Mouse (Mus musculus) embryo, embryonic 9.5 days (tissue): ENCODE measurements at regions not wholly inside any gene's neighbourhood (a gene's known extent, or its start where the extent isn't known, plus 50 kb on each side); places are given as distances from the start of the nearest gene placed in this dataset.

ENCODE experiments used
- DNase-seq: peaks from one replicate; pipeline ENCODE4 v3.0.0-alpha.2; 2017; ENCODE audit errors: extremely low spot score

GRCm38 (mm10) chr5:73927534-73927933 is 140.7 kb downstream of the Usp46 start:
- DNase-seq: no peak

- DNase-seq: no peak
Observed at GRCm38 (mm10) chr5:73928691-73929090, 139.5 kb downstream of the Usp46 start.

- DNase-seq: no peak
Observed at GRCm38 (mm10) chr5:73930205-73930604, 138.0 kb downstream of the Usp46 start.

- DNase-seq: peak; percentile 42
Observed at GRCm38 (mm10) chr5:73937799-73938198, 130.4 kb downstream of the Usp46 start.

- DNase-seq: peak; percentile 26
Observed at GRCm38 (mm10) chr5:73938450-73938849, 129.8 kb downstream of the Usp46 start.

- no peak for DNase-seq
Observed at GRCm38 (mm10) chr5:73942950-73943349, 125.3 kb downstream of the Usp46 start.

GRCm38 (mm10) chr5:73945671-73946070 is 122.6 kb downstream of the Usp46 start:
- DNase-seq: no peak

- DNase-seq: no peak
Observed at GRCm38 (mm10) chr5:73946164-73946563, 122.1 kb downstream of the Usp46 start.

GRCm38 (mm10) chr5:73948031-73948899 is 120.0 kb downstream of the Usp46 start:
- DNase-seq: no peak
